Mouse (Mus musculus): ENCODE measurements around the gene Lpcat2b. TPM values are rescaled to one million over a fixed set of nuclear protein-coding genes. Genes with fewer than 3 reads are reported as not detected.

Gene Lpcat2b
- polyA plus RNA-seq, 1 experiment from 2014 or later, result not detected

- H3K27ac ChIP-seq, result no peak overlapping the region
These were observed 17.4 kb downstream of the Lpcat2b start for GRCm38 (mm10) chr5:107448784-107449183.

GRCm38 (mm10) chr5:107449620-107450019, 18.3 kb downstream of the Lpcat2b start:
- Histone ChIP-seq H3K27me3 (no peaks in the 10 kb centered on the region), H3K9me3 (no peaks in the 10 kb centered on the region), H3K4me1 (no peaks in the 10 kb centered on the region), H3K4me3 (no peak overlapping the region), H3K27ac (no peak overlapping the region), H3K36me3 (peaks cover 11% of the 10 kb centered on the region; the same call in 1 of the 2 replicates), H3K9ac (no peak overlapping the region), H3K4me2 (no peak overlapping the region)
- ATAC-seq (ENCODE audit: insufficient number of reproducible peaks, insufficient read depth, low FRiP score, low TSS enrichment, low read depth), result no peak
- 88% methylated on average over 5 of the region's 5 CpGs for WGBS

More at GRCm38 (mm10) chr5:107448784-107449183, 17.4 kb downstream of the Lpcat2b start:
- Histone ChIP-seq H3K4me3 (no peak overlapping the region), H3K36me3 (peaks cover 9% of the 10 kb centered on the region; the same call in 1 of the 2 replicates), H3K9ac (no peak overlapping the region), H3K4me1 (no peaks in the 10 kb centered on the region), H3K27me3 (no peaks in the 10 kb centered on the region), H3K4me2 (no peak overlapping the region), H3K9me3 (no peaks in the 10 kb centered on the region)
- 82% methylated on average over 4 of the region's 4 CpGs for WGBS
- ATAC-seq (ENCODE audit: insufficient number of reproducible peaks, insufficient read depth, low FRiP score, low TSS enrichment, low read depth), result no peak

- H3K9ac ChIP-seq, result no peak overlapping the region
- H3K4me2 ChIP-seq, result no peak overlapping the region
- H3K4me1 ChIP-seq, result no peaks in the 10 kb centered on the region
- ATAC-seq (ENCODE audit: insufficient number of reproducible peaks, insufficient read depth, low FRiP score, low TSS enrichment, low read depth), result no peak
- no peak overlapping the region for H3K4me3 ChIP-seq
- no peaks in the 10 kb centered on the region for H3K27me3 ChIP-seq
- H3K27ac ChIP-seq, result no peak overlapping the region
- H3K36me3 ChIP-seq, result peaks cover 18% of the 10 kb centered on the region; the same call in 1 of the 2 replicates
- no peaks in the 10 kb centered on the region for H3K9me3 ChIP-seq
- WGBS, result 88% methylated on average over 5 of the region's 5 CpGs
These were observed 18.9 kb downstream of the Lpcat2b start for GRCm38 (mm10) chr5:107450299-107450698.

- Histone ChIP-seq H3K27me3 (no peaks in the 10 kb centered on the region), H3K27ac (no peak overlapping the region), H3K9ac (no peak overlapping the region), H3K4me2 (no peak overlapping the region), H3K36me3 (0 out of 2 replicates have a peak, but pooled peaks cover 6% of the 10 kb centered on the region), H3K4me3 (no peak overlapping the region), H3K9me3 (no peaks in the 10 kb centered on the region), H3K4me1 (peaks cover 12% of the 10 kb centered on the region)
- ATAC-seq (ENCODE audit: insufficient number of reproducible peaks, insufficient read depth, low FRiP score, low TSS enrichment, low read depth), result no peak
- WGBS, result 92% methylated on average over 4 of the region's 4 CpGs
These were observed 31.1 kb downstream of the Lpcat2b start for GRCm38 (mm10) chr5:107462147-107463076.

GRCm38 (mm10) chr5:107466501-107466900, 35.2 kb downstream of the Lpcat2b start:
- Histone ChIP-seq H3K9ac (no peak overlapping the region), H3K9me3 (no peaks in the 10 kb centered on the region), H3K4me2 (no peak overlapping the region), H3K27me3 (no peaks in the 10 kb centered on the region), H3K4me3 (no peak overlapping the region), H3K4me1 (peaks cover 12% of the 10 kb centered on the region), H3K27ac (peak overlapping the region; percentile 44; the same call in 1 of the 2 replicates), H3K36me3 (peaks cover 14% of the 10 kb centered on the region)
- WGBS, result 29% methylated on average over 5 of the region's 5 CpGs
- no peak for ATAC-seq (ENCODE audit: insufficient number of reproducible peaks, insufficient read depth, low FRiP score, low TSS enrichment, low read depth)

- Histone ChIP-seq H3K27me3 (no peaks in the 10 kb centered on the region), H3K36me3 (peaks cover 14% of the 10 kb centered on the region), H3K4me2 (no peak overlapping the region), H3K27ac (peak overlapping the region; percentile 13; the same call in 1 of the 2 replicates), H3K9ac (no peak overlapping the region), H3K4me3 (no peak overlapping the region), H3K9me3 (no peaks in the 10 kb centered on the region), H3K4me1 (peaks cover 12% of the 10 kb centered on the region)
- no peak for ATAC-seq (ENCODE audit: insufficient number of reproducible peaks, insufficient read depth, low FRiP score, low TSS enrichment, low read depth)
- 61% methylated on average over 4 of the region's 4 CpGs for WGBS
These were observed 35.7 kb downstream of the Lpcat2b start for GRCm38 (mm10) chr5:107467098-107467497.

GRCm38 (mm10) chr5:107470600-107471329, 39.4 kb downstream of the Lpcat2b start:
- H3K9ac ChIP-seq, result no peak overlapping the region
- peaks cover 12% of the 10 kb centered on the region for H3K4me1 ChIP-seq
- no peak overlapping the region for H3K4me2 ChIP-seq
- 84% methylated on average over 10 of the region's 10 CpGs for WGBS
- peaks cover 21% of the 10 kb centered on the region for H3K36me3 ChIP-seq
- ATAC-seq (ENCODE audit: insufficient number of reproducible peaks, insufficient read depth, low FRiP score, low TSS enrichment, low read depth), result no peak
- no peaks in the 10 kb centered on the region; the same call in 1 of the 2 replicates for H3K9me3 ChIP-seq
- H3K27me3 ChIP-seq, result no peaks in the 10 kb centered on the region
- no peak overlapping the region for H3K4me3 ChIP-seq
- H3K27ac ChIP-seq, result no peak overlapping the region

GRCm38 (mm10) chr5:107480194-107480593, 48.8 kb downstream of the Lpcat2b start:
- H3K27me3 ChIP-seq, result no peaks in the 10 kb centered on the region
- H3K4me2 ChIP-seq, result no peak overlapping the region
- no peak overlapping the region for H3K9ac ChIP-seq
- WGBS, result 92% methylated on average over 2 of the region's 2 CpGs
- no peaks in the 10 kb centered on the region; the same call in 1 of the 2 replicates for H3K9me3 ChIP-seq
- peaks cover 5% of the 10 kb centered on the region for H3K36me3 ChIP-seq
- no peak overlapping the region for H3K4me3 ChIP-seq
- no peaks in the 10 kb centered on the region for H3K4me1 ChIP-seq
- no peak for ATAC-seq (ENCODE audit: insufficient number of reproducible peaks, insufficient read depth, low FRiP score, low TSS enrichment, low read depth)
- H3K27ac ChIP-seq, result no peak overlapping the region

Other genes starting within 250 kb of the Lpcat2b start
- 35.8 and 35.9 TPM in 2 replicates for gene Tgfbr3, start 141.9 kb upstream of the Lpcat2b start, polyA plus RNA-seq (2015; fragmentation: Nextera tagmentation; extraction: Ambion mirVana)
- gene Brdt, start 100.4 kb upstream of the Lpcat2b start, polyA plus RNA-seq (2015; fragmentation: Nextera tagmentation; extraction: Ambion mirVana), result 6.6 and 6.9 TPM in 2 replicates
- 1.2 TPM in 2 replicates for gene Ephx4, start 28.8 kb upstream of the Lpcat2b start, polyA plus RNA-seq (2015; fragmentation: Nextera tagmentation; extraction: Ambion mirVana)
- gene Btbd8, start 6.4 kb downstream of the Lpcat2b start, polyA plus RNA-seq (2015; fragmentation: Nextera tagmentation; extraction: Ambion mirVana), result 5.9 and 6.2 TPM in 2 replicates
- 0.66 and 0.72 TPM in 2 replicates for gene Gm42669, start 76.1 kb downstream of the Lpcat2b start, polyA plus RNA-seq (2015; fragmentation: Nextera tagmentation; extraction: Ambion mirVana)
- gene 1700028K03Rik, start 103.2 kb downstream of the Lpcat2b start, polyA plus RNA-seq (2015; fragmentation: Nextera tagmentation; extraction: Ambion mirVana), result 0.18 and 0.36 TPM in 2 replicates
- 22.4 and 24.2 TPM in 2 replicates for gene Rpap2, start 165.8 kb downstream of the Lpcat2b start, polyA plus RNA-seq (2015; fragmentation: Nextera tagmentation; extraction: Ambion mirVana)
- 36.7 and 39.2 TPM in 2 replicates for gene Glmn, start 166.3 kb downstream of the Lpcat2b start, polyA plus RNA-seq (2015; fragmentation: Nextera tagmentation; extraction: Ambion mirVana)

All from embryonic facial prominence, embryonic 13.5 days (tissue).